Mouse (Mus musculus) CH12.LX (cell line): ENCODE measurements around the gene Itln1.

Source experiments
- CHD2 ChIP-seq: IDR thresholded peaks from 2 replicates; pipeline ENCODE4 v1.6.1; 2011; ENCODE audit warnings: low read length, improper control_type of control experiment
- CTCF ChIP-seq, 2 experiments: IDR thresholded peaks in 1 of 2; conservative IDR thresholded peaks in 1 of 2; 2 replicates each; pipeline ENCODE4 v1.5.1; 2011 to 2012; ENCODE audit warnings: low read depth in 2 of 2, low read length in 2 of 2, improper control_type of control experiment in 1 of 2, inconsistent platforms in 1 of 2, mild to moderate bottlenecking in 1 of 2, moderate library complexity in 1 of 2
- MYC ChIP-seq: IDR thresholded peaks from 2 replicates; pipeline ENCODE4 v1.6.1; 2011; ENCODE audit warnings: low read depth, mild to moderate bottlenecking, improper control_type of control experiment, low read length
- POLR2A ChIP-seq: IDR thresholded peaks from 2 replicates; pipeline ENCODE4 v1.6.1; 2011; ENCODE audit warnings: low read depth, mild to moderate bottlenecking, improper control_type of control experiment, low read length
- RAD21 ChIP-seq: IDR thresholded peaks from 2 replicates; pipeline ENCODE4 v1.6.1; 2011; ENCODE audit warnings: low read depth, mild to moderate bottlenecking, low read length, improper control_type of control experiment, moderate library complexity
- USF1 ChIP-seq: IDR thresholded peaks from 2 replicates; pipeline ENCODE4 v1.6.1; 2014; ENCODE audit warnings: low read depth, mild to moderate bottlenecking, inconsistent platforms, low read length, improper control_type of control experiment
- ZKSCAN1 ChIP-seq: IDR thresholded peaks from 2 replicates; pipeline ENCODE4 v1.6.1; 2012; ENCODE audit warnings: low read depth, inconsistent platforms, low read length, improper control_type of control experiment, borderline replicate concordance

GRCm38 (mm10) chr1:171564247-171564646 lies 29.2 kb upstream of the Itln1 start:
- peak; percentile 68 to 100 for TF ChIP-seq CTCF (conservative IDR thresholded peaks at IDR 0.05 in 1 of 2, IDR thresholded peaks at IDR 0.05 in 1 of 2; ENCODE audit: low read depth in 2 of 2, low read length in 2 of 2)
- TF ChIP-seq CHD2, result no peak
- no peak for TF ChIP-seq POLR2A
- TF ChIP-seq MYC, result no peak
- peak; percentile 53 for TF ChIP-seq RAD21
- TF ChIP-seq USF1, result no peak
- TF ChIP-seq ZKSCAN1, result no peak
